Mouse (Mus musculus) hindbrain, embryonic 12.5 days (tissue): ENCODE results near the gene Pdxp. TPM values are rescaled to one million over a fixed set of nuclear protein-coding genes. Genes with fewer than 3 reads are reported as not detected.

Experiments
- ATAC-seq: fragments of 200-750 bp; cut with Nextera tagmentation; 2 replicates; pipeline ENCODE4 v1.8.0; 2017; ENCODE audit warnings: moderate TSS enrichment; ENCODE audit not compliant: low FRiP score
- H3K27ac ChIP-seq: fragments of 300-500 bp; sonication (generic); 2 replicates; pipeline ENCODE4 v1.5.1; 2016; ENCODE audit warnings: mild to moderate bottlenecking
- H3K27me3 ChIP-seq: fragments of 300-500 bp; sonication (generic); 2 replicates; pipeline ENCODE4 v1.6.1; 2016; ENCODE audit warnings: mild to moderate bottlenecking
- H3K36me3 ChIP-seq: fragments of 300-500 bp; sonication (generic); 2 replicates; pipeline ENCODE4 v1.6.1; 2016; ENCODE audit warnings: mild to moderate bottlenecking
- H3K4me1 ChIP-seq: fragments of 300-500 bp; sonication (generic); 2 replicates; pipeline ENCODE4 v1.6.1; 2016
- H3K4me2 ChIP-seq: fragments of 300-500 bp; sonication (generic); replicated peaks from 2 replicates; pipeline ENCODE4 v1.6.1; 2016; ENCODE audit warnings: mild to moderate bottlenecking
- H3K4me3 ChIP-seq: fragments of 300-500 bp; sonication (generic); 2 replicates; pipeline ENCODE4 v1.5.1; 2016; ENCODE audit warnings: mild to moderate bottlenecking
- H3K9ac ChIP-seq: fragments of 300-500 bp; sonication (generic); 2 replicates; pipeline ENCODE4 v1.6.1; 2016; ENCODE audit warnings: mild to moderate bottlenecking, moderate library complexity
- H3K9me3 ChIP-seq: fragments of 300-500 bp; sonication (generic); replicated peaks from 2 replicates; pipeline ENCODE4 v1.6.1; 2016; ENCODE audit warnings: mild to moderate bottlenecking
- WGBS: fragments of 180-500 bp; shearing (Covaris S2); methylation state at CpG from one replicate; pipeline ENCODE4 v1.1.7; 2016; 5-methylcytosine and 5-hydroxymethylcytosine counted together
- polyA plus RNA-seq: library from polyadenylated mRNA; unstranded; fragments of >200 nt; fragmentation: Nextera tagmentation; extraction: Ambion mirVana; gene quantifications from 2 replicates; pipeline ENCODE4 v1.2.1, GENCODE M21; 2016

Gene Pdxp
- polyA plus RNA-seq, 1 experiment from 2014 or later, result 49.0 TPM

GRCm38 (mm10) chr15:78919914-78920313 lies 6.2 kb downstream of the Pdxp start:
- no peak for ATAC-seq
- 80% methylated on average over 12 of the region's 12 CpGs for WGBS

GRCm38 (mm10) chr15:78922700-78923099 lies 9.0 kb downstream of the Pdxp start:
- 88% methylated on average over 7 of the region's 7 CpGs for WGBS

More at GRCm38 (mm10) chr15:78919914-78920313, 6.2 kb downstream of the Pdxp start:
- no peaks in the 10 kb centered on the region for H3K27me3 ChIP-seq
- no peak overlapping the region for H3K4me3 ChIP-seq
- no peaks in the 10 kb centered on the region for H3K9me3 ChIP-seq
- no peak overlapping the region for H3K4me2 ChIP-seq
- peaks cover 22% of the 10 kb centered on the region for H3K36me3 ChIP-seq
- no peak overlapping the region for H3K27ac ChIP-seq
- no peak overlapping the region for H3K9ac ChIP-seq
- H3K4me1 ChIP-seq, result peaks cover 21% of the 10 kb centered on the region

GRCm38 (mm10) chr15:78923585-78923984 lies 9.9 kb downstream of the Pdxp start:
- Histone ChIP-seq H3K27me3 (peaks cover 9% of the 10 kb centered on the region; the same call in 1 of the 2 replicates), H3K4me2 (no peak overlapping the region), H3K4me1 (peaks cover 26% of the 10 kb centered on the region), H3K9ac (no peak overlapping the region), H3K36me3 (peaks cover 10% of the 10 kb centered on the region), H3K27ac (no peak overlapping the region), H3K9me3 (no peaks in the 10 kb centered on the region), H3K4me3 (no peak overlapping the region)
- 63% methylated on average over 6 of the region's 6 CpGs for WGBS
- no peak for ATAC-seq

More at GRCm38 (mm10) chr15:78922700-78923099, 9.0 kb downstream of the Pdxp start:
- Histone ChIP-seq H3K4me1 (peaks cover 20% of the 10 kb centered on the region), H3K9me3 (no peaks in the 10 kb centered on the region), H3K4me2 (no peak overlapping the region), H3K4me3 (no peak overlapping the region), H3K27ac (no peak overlapping the region), H3K9ac (no peak overlapping the region), H3K36me3 (peaks cover 17% of the 10 kb centered on the region), H3K27me3 (peaks cover 9% of the 10 kb centered on the region; the same call in 1 of the 2 replicates)
- ATAC-seq, result no peak

GRCm38 (mm10) chr15:78925129-78925528 lies 11.4 kb downstream of the Pdxp start:
- H3K4me3 ChIP-seq, result no peak overlapping the region
- H3K4me1 ChIP-seq, result peaks cover 26% of the 10 kb centered on the region
- H3K27me3 ChIP-seq, result peaks cover 13% of the 10 kb centered on the region; the same call in 1 of the 2 replicates
- no peak overlapping the region for H3K4me2 ChIP-seq
- no peak for ATAC-seq
- H3K9ac ChIP-seq, result no peak overlapping the region
- no peaks in the 10 kb centered on the region for H3K9me3 ChIP-seq
- WGBS, result 37% methylated on average over 8 of the region's 8 CpGs
- no peak overlapping the region for H3K27ac ChIP-seq
- no peaks in the 10 kb centered on the region for H3K36me3 ChIP-seq

GRCm38 (mm10) chr15:78926021-78926919 lies 12.6 kb downstream of the Pdxp start, which contains the start of gene Lgals1:
TSS of gene Lgals1 (plus strand) at chr15:78926725.
- Histone ChIP-seq H3K4me2 (peak within 1 kb of the TSS; percentile 57), H3K9ac (peak within 1 kb of the TSS; percentile 50), H3K4me3 (peak within 1 kb of the TSS; percentile 30), H3K27me3 (peaks cover 13% of the 10 kb centered on the region; the same call in 1 of the 2 replicates), H3K9me3 (no peaks in the 10 kb centered on the region), H3K4me1 (peaks cover 26% of the 10 kb centered on the region), H3K36me3 (no peaks in the 10 kb centered on the region), H3K27ac (peak within 1 kb of the TSS; percentile 56)
- ATAC-seq, result peak; percentile 39; the same call in 1 of the 2 replicates
- WGBS, result 7% methylated on average over 19 of the region's 20 CpGs

GRCm38 (mm10) chr15:78927021-78927787 lies 13.5 kb downstream of the Pdxp start:
- Histone ChIP-seq H3K4me1 (peaks cover 26% of the 10 kb centered on the region), H3K36me3 (no peaks in the 10 kb centered on the region), H3K27ac (peak overlapping the region; percentile 56), H3K4me2 (peak overlapping the region; percentile 57), H3K9me3 (no peaks in the 10 kb centered on the region), H3K27me3 (peaks cover 13% of the 10 kb centered on the region; the same call in 1 of the 2 replicates), H3K4me3 (peak overlapping the region; percentile 30), H3K9ac (peak overlapping the region; percentile 50)
- 20% methylated on average over 15 of the region's 15 CpGs for WGBS
- ATAC-seq, result no peak

- Histone ChIP-seq H3K9ac (peak overlapping the region; percentile 50), H3K4me3 (peak overlapping the region; percentile 30), H3K4me1 (peaks cover 26% of the 10 kb centered on the region), H3K27me3 (peaks cover 15% of the 10 kb centered on the region; the same call in 1 of the 2 replicates), H3K9me3 (no peaks in the 10 kb centered on the region), H3K4me2 (peak overlapping the region; percentile 57), H3K36me3 (no peaks in the 10 kb centered on the region), H3K27ac (peak overlapping the region; percentile 56)
- ATAC-seq, result 0 out of 2 replicates have a peak, but pooled peaks have one; percentile 30
- WGBS, result under 1% methylated on average over 24 of the region's 35 CpGs
Measured at GRCm38 (mm10) chr15:78927788-78928457, 14.2 kb downstream of the Pdxp start.

GRCm38 (mm10) chr15:78928539-78928938 lies 14.8 kb downstream of the Pdxp start:
- Histone ChIP-seq H3K36me3 (no peaks in the 10 kb centered on the region), H3K9ac (no peak overlapping the region)
- 49% methylated on average over 8 of the region's 8 CpGs for WGBS

GRCm38 (mm10) chr15:78930192-78930706 lies 16.5 kb downstream of the Pdxp start:
- H3K27ac ChIP-seq, result no peak overlapping the region
- no peak overlapping the region for H3K4me3 ChIP-seq
- H3K9me3 ChIP-seq, result no peaks in the 10 kb centered on the region
- H3K9ac ChIP-seq, result no peak overlapping the region
- peaks cover 15% of the 10 kb centered on the region; the same call in 1 of the 2 replicates for H3K27me3 ChIP-seq
- ATAC-seq, result no peak
- H3K4me1 ChIP-seq, result peaks cover 29% of the 10 kb centered on the region
- no peaks in the 10 kb centered on the region for H3K36me3 ChIP-seq
- H3K4me2 ChIP-seq, result no peak overlapping the region
- 92% methylated on average over 6 of the region's 6 CpGs for WGBS

More at GRCm38 (mm10) chr15:78928539-78928938, 14.8 kb downstream of the Pdxp start:
- peaks cover 15% of the 10 kb centered on the region; the same call in 1 of the 2 replicates for H3K27me3 ChIP-seq
- H3K27ac ChIP-seq, result 0 out of 2 replicates have a peak overlapping the region, but pooled peaks have one; percentile 14
- no peaks in the 10 kb centered on the region for H3K9me3 ChIP-seq
- peak overlapping the region; percentile 30 for H3K4me3 ChIP-seq
- peaks cover 26% of the 10 kb centered on the region for H3K4me1 ChIP-seq
- ATAC-seq, result no peak
- H3K4me2 ChIP-seq, result peak overlapping the region; percentile 57

GRCm38 (mm10) chr15:78930801-78931426 lies 17.2 kb downstream of the Pdxp start:
- Histone ChIP-seq H3K9ac (no peak overlapping the region), H3K36me3 (no peaks in the 10 kb centered on the region), H3K27me3 (peaks cover 15% of the 10 kb centered on the region; the same call in 1 of the 2 replicates), H3K9me3 (no peaks in the 10 kb centered on the region), H3K4me3 (no peak overlapping the region), H3K27ac (no peak overlapping the region), H3K4me1 (peaks cover 34% of the 10 kb centered on the region), H3K4me2 (no peak overlapping the region)
- no peak for ATAC-seq
- 88% methylated on average over 7 of the region's 7 CpGs for WGBS

- Histone ChIP-seq H3K4me1 (peaks cover 34% of the 10 kb centered on the region), H3K4me3 (no peak overlapping the region), H3K4me2 (no peak overlapping the region), H3K27ac (no peak overlapping the region), H3K27me3 (peaks cover 11% of the 10 kb centered on the region; the same call in 1 of the 2 replicates), H3K36me3 (no peaks in the 10 kb centered on the region), H3K9me3 (no peaks in the 10 kb centered on the region), H3K9ac (no peak overlapping the region)
- WGBS, result 23% methylated on average over 3 of the region's 3 CpGs
- no peak for ATAC-seq
Measured at GRCm38 (mm10) chr15:78931577-78931976, 17.9 kb downstream of the Pdxp start.
